Mouse (Mus musculus): ENCODE measurements around the gene Raver2. TPM values are rescaled to one million over a fixed set of nuclear protein-coding genes. Genes with fewer than 3 reads are reported as not detected.
"Not testable (repeated sequence)": the region's sequence is repeated elsewhere in the genome, so short reads cannot be mapped to it uniquely, and the experiment has no call there.

Gene Raver2
- polyA plus RNA-seq, 1 experiment from 2014 or later, result 9.9 TPM

DNA sequence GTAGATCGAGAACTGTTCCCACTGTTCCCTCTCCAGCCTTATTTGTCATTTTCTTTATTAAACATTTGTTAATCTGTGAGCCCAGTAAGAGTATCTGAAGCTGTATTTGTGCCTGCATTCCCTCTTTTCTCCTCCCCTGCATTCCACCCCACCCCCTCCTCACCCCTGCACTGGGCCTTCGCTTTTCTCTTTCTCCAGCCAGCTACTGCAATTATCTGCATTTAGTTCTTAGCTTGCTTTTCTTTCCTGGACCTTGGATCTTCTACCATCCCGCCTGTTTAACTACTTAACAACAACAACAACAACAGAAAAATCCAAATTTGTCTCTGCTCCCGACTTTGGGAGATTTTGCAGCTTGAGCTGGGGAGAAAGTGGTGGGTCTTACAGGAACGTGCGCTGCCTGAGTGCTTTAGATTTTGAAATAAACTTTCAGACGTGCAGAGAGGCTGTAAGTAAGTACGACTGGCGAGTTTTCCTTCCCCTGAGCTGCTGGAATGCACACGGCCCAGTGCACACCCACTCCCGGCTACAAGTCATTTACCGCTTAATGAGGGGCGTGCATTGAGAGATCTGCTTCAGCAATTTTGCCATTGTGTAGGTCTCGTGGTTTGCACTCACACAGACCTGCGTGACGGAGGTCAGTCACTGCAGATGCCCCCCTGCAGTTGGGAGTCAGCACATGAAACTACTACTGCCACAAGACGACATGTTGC is 13.5 kb downstream of the Raver2 start:
- no peaks in the 10 kb centered on the region for H3K27me3 ChIP-seq (replicated peaks; ENCODE audit: control insufficient read depth, insufficient read depth, low read length)
- H3K9ac ChIP-seq (ENCODE audit: low read depth, low read length), result no peak overlapping the region
- WGBS, result 18% methylated on average over 17 of the region's 17 CpGs
- H3K36me3 ChIP-seq (ENCODE audit: control insufficient read depth, insufficient read depth, low read length), result no peaks in the 10 kb centered on the region
- peak overlapping the region; percentile 19 for H3K4me2 ChIP-seq (ENCODE audit: low read depth, low read length)
- ATAC-seq (ENCODE audit: low read depth) (peak; percentile 88), DNase-seq (ENCODE audit: low spot score) (peak; percentile 83)
- peaks cover 10% of the 10 kb centered on the region; the same call in 1 of the 2 replicates for H3K4me1 ChIP-seq (ENCODE audit: control insufficient read depth, insufficient read depth, low read length)
- H3K4me3 ChIP-seq (ENCODE audit: low read depth, low read length), result no peak overlapping the region
- peak overlapping the region; percentile 57 for H3K27ac ChIP-seq (replicated peaks; ENCODE audit: low read depth, low read length)
- H3K9me3 ChIP-seq (ENCODE audit: control insufficient read depth, low read length), result no peaks in the 10 kb centered on the region

GRCm38 (mm10) chr4:101084863-101085262 is 16.1 kb downstream of the Raver2 start:
- Histone ChIP-seq H3K27me3 (replicated peaks; ENCODE audit: control insufficient read depth, insufficient read depth, low read length) (no peaks in the 10 kb centered on the region), H3K9me3 (ENCODE audit: control insufficient read depth, low read length) (no peaks in the 10 kb centered on the region), H3K27ac (replicated peaks; ENCODE audit: low read depth, low read length) (no peak overlapping the region), H3K4me1 (ENCODE audit: control insufficient read depth, insufficient read depth, low read length) (peaks cover 10% of the 10 kb centered on the region; the same call in 1 of the 2 replicates), H3K4me3 (ENCODE audit: low read depth, low read length) (no peak overlapping the region), H3K4me2 (ENCODE audit: low read depth, low read length) (no peak overlapping the region), H3K9ac (ENCODE audit: low read depth, low read length) (no peak overlapping the region), H3K36me3 (ENCODE audit: control insufficient read depth, insufficient read depth, low read length) (no peaks in the 10 kb centered on the region)
- 85% methylated on average over 4 of the region's 4 CpGs for WGBS
- DNase-seq (ENCODE audit: low spot score) (no peak), ATAC-seq (ENCODE audit: low read depth) (no peak)

- 83% methylated on average over 3 of the region's 3 CpGs for WGBS
- DNase-seq (ENCODE audit: low spot score), result no peak
- Histone ChIP-seq H3K4me2 (ENCODE audit: low read depth, low read length) (no peak overlapping the region), H3K36me3 (ENCODE audit: control insufficient read depth, insufficient read depth, low read length) (no peaks in the 10 kb centered on the region), H3K4me3 (ENCODE audit: low read depth, low read length) (no peak overlapping the region), H3K27ac (replicated peaks; ENCODE audit: low read depth, low read length) (no peak overlapping the region), H3K9ac (ENCODE audit: low read depth, low read length) (no peak overlapping the region), H3K9me3 (ENCODE audit: control insufficient read depth, low read length) (no peaks in the 10 kb centered on the region), H3K27me3 (replicated peaks; ENCODE audit: control insufficient read depth, insufficient read depth, low read length) (no peaks in the 10 kb centered on the region), H3K4me1 (ENCODE audit: control insufficient read depth, insufficient read depth, low read length) (peaks cover 10% of the 10 kb centered on the region; the same call in 1 of the 2 replicates)
- ATAC-seq (ENCODE audit: low read depth), result no peak
These were observed 17.3 kb downstream of the Raver2 start for GRCm38 (mm10) chr4:101086040-101086439.

- no peak overlapping the region for H3K9ac ChIP-seq (ENCODE audit: low read depth, low read length)
These were observed 18.9 kb downstream of the Raver2 start for GRCm38 (mm10) chr4:101087721-101088120.

GRCm38 (mm10) chr4:101090630-101091029 is 21.8 kb downstream of the Raver2 start:
- not testable (repeated sequence) for DNase-seq (ENCODE audit: low spot score); H3K27ac ChIP-seq (replicated peaks; ENCODE audit: low read depth, low read length); H3K9ac ChIP-seq (ENCODE audit: low read depth, low read length); H3K4me1 ChIP-seq (ENCODE audit: control insufficient read depth, insufficient read depth, low read length); H3K4me3 ChIP-seq (ENCODE audit: low read depth, low read length); H3K36me3 ChIP-seq (ENCODE audit: control insufficient read depth, insufficient read depth, low read length); H3K9me3 ChIP-seq (ENCODE audit: control insufficient read depth, low read length); H3K27me3 ChIP-seq (replicated peaks; ENCODE audit: control insufficient read depth, insufficient read depth, low read length); H3K4me2 ChIP-seq (ENCODE audit: low read depth, low read length); ATAC-seq (ENCODE audit: low read depth)
- WGBS, result 85% methylated on average over 3 of the region's 3 CpGs

More at GRCm38 (mm10) chr4:101087721-101088120, 18.9 kb downstream of the Raver2 start:
- WGBS, result 41% methylated on average over 1 of the region's 1 CpGs
- Histone ChIP-seq H3K27ac (replicated peaks; ENCODE audit: low read depth, low read length) (no peak overlapping the region), H3K4me1 (ENCODE audit: control insufficient read depth, insufficient read depth, low read length) (0 out of 2 replicates have a peak, but pooled peaks cover under 1% of the 10 kb centered on the region), H3K4me2 (ENCODE audit: low read depth, low read length) (no peak overlapping the region), H3K27me3 (replicated peaks; ENCODE audit: control insufficient read depth, insufficient read depth, low read length) (no peaks in the 10 kb centered on the region), H3K9me3 (ENCODE audit: control insufficient read depth, low read length) (no peaks in the 10 kb centered on the region), H3K36me3 (ENCODE audit: control insufficient read depth, insufficient read depth, low read length) (no peaks in the 10 kb centered on the region), H3K4me3 (ENCODE audit: low read depth, low read length) (no peak overlapping the region)
- ATAC-seq (ENCODE audit: low read depth) (no peak), DNase-seq (ENCODE audit: low spot score) (no peak)

GRCm38 (mm10) chr4:101093292-101093691 is 24.5 kb downstream of the Raver2 start:
- Histone ChIP-seq H3K4me2 (ENCODE audit: low read depth, low read length) (no peak overlapping the region), H3K27ac (replicated peaks; ENCODE audit: low read depth, low read length) (no peak overlapping the region; the same call in 1 of the 2 replicates), H3K9me3 (ENCODE audit: control insufficient read depth, low read length) (no peaks in the 10 kb centered on the region), H3K4me1 (ENCODE audit: control insufficient read depth, insufficient read depth, low read length) (peaks cover 5% of the 10 kb centered on the region; the same call in 1 of the 2 replicates), H3K9ac (ENCODE audit: low read depth, low read length) (no peak overlapping the region), H3K27me3 (replicated peaks; ENCODE audit: control insufficient read depth, insufficient read depth, low read length) (no peaks in the 10 kb centered on the region), H3K4me3 (ENCODE audit: low read depth, low read length) (no peak overlapping the region), H3K36me3 (ENCODE audit: control insufficient read depth, insufficient read depth, low read length) (no peaks in the 10 kb centered on the region)
- 51% methylated on average over 9 of the region's 10 CpGs for WGBS
- DNase-seq (ENCODE audit: low spot score) (peak; percentile 55), ATAC-seq (ENCODE audit: low read depth) (peak; percentile 79)

DNA sequence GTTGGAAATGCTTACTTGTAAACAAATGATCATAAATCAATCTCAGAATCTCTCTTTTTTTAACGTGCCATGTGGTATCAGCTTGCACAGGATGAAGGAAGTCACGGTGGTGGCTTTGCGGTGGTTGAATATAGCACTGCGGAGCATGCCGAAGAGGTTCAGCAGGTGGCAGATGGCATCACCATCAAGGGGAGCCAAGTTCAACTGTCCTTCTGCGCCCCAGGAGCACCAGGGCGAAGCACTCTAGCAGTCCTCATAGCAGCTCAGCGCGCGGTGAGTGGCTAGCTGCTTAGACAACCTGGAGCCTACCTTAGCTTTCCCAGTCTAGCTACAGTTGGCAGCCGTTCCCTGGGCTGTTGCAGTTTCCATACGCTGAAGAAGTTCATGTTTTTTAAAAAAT is 38.3 kb downstream of the Raver2 start:
- DNase-seq (ENCODE audit: low spot score) (no peak), ATAC-seq (ENCODE audit: low read depth) (no peak)
- Histone ChIP-seq H3K36me3 (ENCODE audit: control insufficient read depth, insufficient read depth, low read length) (peaks cover 33% of the 10 kb centered on the region), H3K4me3 (ENCODE audit: low read depth, low read length) (no peak overlapping the region), H3K4me1 (ENCODE audit: control insufficient read depth, insufficient read depth, low read length) (no peaks in the 10 kb centered on the region), H3K4me2 (ENCODE audit: low read depth, low read length) (no peak overlapping the region), H3K9me3 (ENCODE audit: control insufficient read depth, low read length) (peaks cover 23% of the 10 kb centered on the region), H3K27me3 (replicated peaks; ENCODE audit: control insufficient read depth, insufficient read depth, low read length) (no peaks in the 10 kb centered on the region), H3K9ac (ENCODE audit: low read depth, low read length) (no peak overlapping the region), H3K27ac (replicated peaks; ENCODE audit: low read depth, low read length) (no peak overlapping the region)
- WGBS, result 86% methylated on average over 12 of the region's 12 CpGs

DNA sequence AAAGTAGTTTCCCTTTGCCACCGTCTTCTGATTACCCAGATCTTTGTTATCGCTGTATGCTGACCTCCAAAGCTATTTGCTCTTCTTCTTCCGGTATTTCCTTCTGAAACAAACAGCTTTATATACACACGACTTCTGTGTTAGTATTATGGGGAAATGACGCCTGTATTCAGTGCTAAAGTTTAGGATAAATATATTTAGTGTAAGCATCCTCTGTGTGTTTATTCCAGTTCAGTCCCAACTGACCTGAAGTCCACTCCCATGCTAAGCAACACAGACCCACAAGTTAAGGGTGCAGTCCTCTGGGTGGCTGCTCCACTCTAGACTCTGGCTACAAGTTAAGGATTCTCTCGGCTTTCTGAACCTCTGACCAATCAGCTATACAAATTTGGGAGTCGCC is 52.2 kb downstream of the Raver2 start:
- peaks cover 26% of the 10 kb centered on the region for H3K36me3 ChIP-seq (ENCODE audit: control insufficient read depth, insufficient read depth, low read length)
- H3K9ac ChIP-seq (ENCODE audit: low read depth, low read length), result no peak overlapping the region
- no peak for ATAC-seq (ENCODE audit: low read depth)
- no peak overlapping the region for H3K27ac ChIP-seq (replicated peaks; ENCODE audit: low read depth, low read length)
- no peaks in the 10 kb centered on the region for H3K9me3 ChIP-seq (ENCODE audit: control insufficient read depth, low read length)
- no peaks in the 10 kb centered on the region for H3K4me1 ChIP-seq (ENCODE audit: control insufficient read depth, insufficient read depth, low read length)
- H3K4me2 ChIP-seq (ENCODE audit: low read depth, low read length), result no peak overlapping the region
- no peak overlapping the region for H3K4me3 ChIP-seq (ENCODE audit: low read depth, low read length)
- H3K27me3 ChIP-seq (replicated peaks; ENCODE audit: control insufficient read depth, insufficient read depth, low read length), result no peaks in the 10 kb centered on the region
- WGBS, result 87% methylated on average over 7 of the region's 7 CpGs
- no peak for DNase-seq (ENCODE audit: low spot score)

DNA sequence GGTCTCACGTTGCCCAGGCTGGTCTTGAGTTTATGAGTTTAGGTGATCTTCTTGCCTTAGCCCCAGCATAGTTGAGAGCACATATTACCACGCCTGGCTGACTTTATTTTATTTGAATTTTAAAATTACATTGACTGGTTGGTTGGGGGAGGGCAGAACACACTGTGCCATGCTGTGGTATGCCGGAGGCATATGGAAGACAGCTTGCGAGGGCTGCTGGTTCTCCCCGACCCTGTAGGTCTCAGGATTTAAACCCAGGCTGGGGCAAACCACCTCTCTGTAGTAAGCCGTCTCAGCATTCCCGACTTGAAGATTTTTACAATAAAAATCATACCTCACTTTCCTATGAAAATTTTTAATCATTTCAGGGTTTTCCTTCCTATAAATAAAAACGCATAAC is 66.2 kb downstream of the Raver2 start:
- no peak overlapping the region for H3K27ac ChIP-seq (replicated peaks; ENCODE audit: low read depth, low read length)
- no peaks in the 10 kb centered on the region for H3K9me3 ChIP-seq (ENCODE audit: control insufficient read depth, low read length)
- ATAC-seq (ENCODE audit: low read depth), result no peak
- 72% methylated on average over 8 of the region's 8 CpGs for WGBS
- H3K4me2 ChIP-seq (ENCODE audit: low read depth, low read length), result no peak overlapping the region
- H3K9ac ChIP-seq (ENCODE audit: low read depth, low read length), result no peak overlapping the region
- no peak overlapping the region for H3K4me3 ChIP-seq (ENCODE audit: low read depth, low read length)
- no peaks in the 10 kb centered on the region; the same call in 1 of the 2 replicates for H3K36me3 ChIP-seq (ENCODE audit: control insufficient read depth, insufficient read depth, low read length)
- no peaks in the 10 kb centered on the region for H3K4me1 ChIP-seq (ENCODE audit: control insufficient read depth, insufficient read depth, low read length)
- DNase-seq (ENCODE audit: low spot score), result peak; percentile 17
- no peaks in the 10 kb centered on the region for H3K27me3 ChIP-seq (replicated peaks; ENCODE audit: control insufficient read depth, insufficient read depth, low read length)
